Mouse (Mus musculus) liver, embryonic 18 days (tissue): Measurements from ENCODE around the gene Cidec. TPM values are rescaled to one million over a fixed set of nuclear protein-coding genes. Genes with fewer than 3 reads are reported as not detected.

Experiments used
- polyA plus RNA-seq: library from polyadenylated mRNA; depleted of rRNA; stranded (reverse); fragments of >200 nt; gene quantifications from 2 replicates; pipeline ENCODE4 v1.2.3, GENCODE M21; 2012; rRNA removed

Cidec gene
- 0.21 and 0.44 TPM in 2 replicates for polyA plus RNA-seq

GRCm38 (mm10) chr6:113435664-113436205 is at the start of gene Cidec:
TSS of gene Cidec (minus strand) at chr6:113435760.

GRCm38 (mm10) chr6:113483100-113483615 is 47.6 kb upstream of the Cidec start, which contains the start of gene Creld1:
TSS of gene Creld1 (plus strand) at chr6:113483297.

GRCm38 (mm10) chr6:113471297-113471936 is 35.9 kb upstream of the Cidec start, which contains the start of gene Il17rc:
TSS of gene Il17rc (plus strand) at chr6:113471427.

GRCm38 (mm10) chr6:113457952-113458534 is 22.5 kb upstream of the Cidec start, which contains the start of gene Il17re:
TSS of gene Il17re (plus strand) at chr6:113458484.

GRCm38 (mm10) chr6:113442442-113443090 is 7.0 kb upstream of the Cidec start, which contains the start of gene Jagn1:
TSS of gene Jagn1 (plus strand) at chr6:113442569.

GRCm38 (mm10) chr6:113419199-113419587 is 16.4 kb downstream of the Cidec start, which contains the start of gene Rpusd3:
TSS of gene Rpusd3 (minus strand) at chr6:113419340.

GRCm38 (mm10) chr6:113388960-113389359 is 46.6 kb downstream of the Cidec start, which contains the start of gene Ttll3:
TSS of gene Ttll3 (plus strand) at chr6:113389260.

GRCm38 (mm10) chr6:113377496-113378385 is 57.8 kb downstream of the Cidec start, which contains the start of the genes Tada3 and Arpc4:
TSS of gene Tada3 (minus strand) at chr6:113377883.
TSS of gene Arpc4 (plus strand) at chr6:113378115.

Other genes starting within 250 kb of the Cidec start
- gene Lhfpl4, start 240.4 kb downstream of the Cidec start, polyA plus RNA-seq, result under 0.01 and 0.02 TPM in 2 replicates
- gene Mtmr14, start 197.9 kb downstream of the Cidec start, polyA plus RNA-seq, result 15.0 and 15.2 TPM in 2 replicates
- gene Cpne9, start 153.5 kb downstream of the Cidec start, polyA plus RNA-seq, result 0.01 and 0.06 TPM in 2 replicates
- 8.6 and 10.5 TPM in 2 replicates for gene Brpf1, start 128.6 kb downstream of the Cidec start, polyA plus RNA-seq
- gene Ogg1, start 108.8 kb downstream of the Cidec start, polyA plus RNA-seq, result 6.7 and 7.1 TPM in 2 replicates
- gene Camk1, start 91.8 kb downstream of the Cidec start, polyA plus RNA-seq, result 14.7 and 16.5 TPM in 2 replicates
- 8.9 and 9.7 TPM in 2 replicates for gene Tada3, start 57.9 kb downstream of the Cidec start, polyA plus RNA-seq
- gene Arpc4, start 57.6 kb downstream of the Cidec start, polyA plus RNA-seq, result 44.5 and 50.4 TPM in 2 replicates
- 2.1 and 3.1 TPM in 2 replicates for gene Ttll3, start 46.5 kb downstream of the Cidec start, polyA plus RNA-seq
- gene Rpusd3, start 16.4 kb downstream of the Cidec start, polyA plus RNA-seq, result 19.9 and 20.2 TPM in 2 replicates
- 27.7 and 29.5 TPM in 2 replicates for gene Jagn1, start 6.8 kb upstream of the Cidec start, polyA plus RNA-seq
- 0.34 and 0.35 TPM in 2 replicates for gene Il17re, start 22.7 kb upstream of the Cidec start, polyA plus RNA-seq
- 12.2 and 12.6 TPM in 2 replicates for gene Il17rc, start 35.7 kb upstream of the Cidec start, polyA plus RNA-seq
- gene Creld1, start 47.5 kb upstream of the Cidec start, polyA plus RNA-seq, result 6.6 and 7.4 TPM in 2 replicates
- 0.01 TPM in 1 of 2 replicates, not detected in the other for gene Prrt3, start 66.2 kb upstream of the Cidec start, polyA plus RNA-seq
- 24.7 and 25.0 TPM in 2 replicates for gene Emc3, start 95.9 kb upstream of the Cidec start, polyA plus RNA-seq
- gene Fancd2, start 95.9 kb upstream of the Cidec start, polyA plus RNA-seq, result 4.0 and 4.2 TPM in 2 replicates
- gene Fancd2os, start 165.0 kb upstream of the Cidec start, polyA plus RNA-seq, result not detected in 2 replicates
- 75.9 and 79.8 TPM in 2 replicates for gene Brk1, start 169.0 kb upstream of the Cidec start, polyA plus RNA-seq
- gene Vhl, start 188.2 kb upstream of the Cidec start, polyA plus RNA-seq, result 5.9 and 7.4 TPM in 2 replicates
- gene Irak2, start 202.7 kb upstream of the Cidec start, polyA plus RNA-seq, result 21.6 and 22.6 TPM in 2 replicates